Mouse (Mus musculus): ENCODE data around the gene Tfr2. TPM values are rescaled to one million over a fixed set of nuclear protein-coding genes. Genes with fewer than 3 reads are reported as not detected.

Gene Tfr2
- polyA plus RNA-seq, 1 experiment from 2014 or later = 2.2 TPM

GRCm38 (mm10) chr5:137541768-137542540 lies 27.7 kb upstream of the Tfr2 start:
- no peaks in the 10 kb centered on the region for H3K27me3 ChIP-seq
- no peak overlapping the region for H3K4me2 ChIP-seq (replicated peaks)
- 53% methylated on average over 5 of the region's 5 CpGs for WGBS
- H3K27ac ChIP-seq (replicated peaks) = peak overlapping the region; percentile 57
- H3K4me3 ChIP-seq = no peak overlapping the region
- H3K36me3 ChIP-seq = no peaks in the 10 kb centered on the region
- no peak overlapping the region for H3K9ac ChIP-seq (replicated peaks)
- no peaks in the 10 kb centered on the region for H3K9me3 ChIP-seq
- 0 out of 2 replicates have a peak, but pooled peaks have one; percentile 58 for ATAC-seq (replicated peaks)
- peaks cover 16% of the 10 kb centered on the region for H3K4me1 ChIP-seq

- Histone ChIP-seq H3K4me3 (no peak overlapping the region), H3K4me2 (replicated peaks) (no peak overlapping the region), H3K36me3 (no peaks in the 10 kb centered on the region), H3K4me1 (peaks cover 7% of the 10 kb centered on the region), H3K27me3 (no peaks in the 10 kb centered on the region), H3K9me3 (no peaks in the 10 kb centered on the region), H3K9ac (replicated peaks) (no peak overlapping the region), H3K27ac (replicated peaks) (no peak overlapping the region)
- WGBS = 65% methylated on average over 6 of the region's 6 CpGs
- no peak for ATAC-seq (replicated peaks)
These were observed 24.7 kb upstream of the Tfr2 start for GRCm38 (mm10) chr5:137544926-137545325.

DNA sequence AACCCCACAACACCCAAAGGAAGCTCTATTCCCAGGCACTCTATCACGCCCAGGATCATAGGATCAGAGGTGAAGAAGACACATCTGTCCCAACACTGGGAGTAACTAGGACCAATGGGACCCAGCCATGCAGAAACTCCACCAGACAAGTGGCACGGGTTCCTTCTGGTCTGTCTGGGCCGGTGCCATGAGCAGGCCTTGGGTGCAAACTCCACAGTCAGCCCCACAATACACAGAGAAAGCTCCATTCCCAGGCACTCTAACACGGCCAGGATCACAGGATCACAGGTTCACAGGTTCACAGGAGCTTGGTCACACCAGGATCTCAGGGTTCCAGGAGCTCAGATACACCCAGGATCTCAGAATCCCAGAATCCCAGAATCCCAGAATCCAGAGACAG lies 24.0 kb upstream of the Tfr2 start:
- WGBS = 76% methylated on average over 4 of the region's 4 CpGs
- H3K27ac ChIP-seq (replicated peaks) = no peak overlapping the region
- H3K9me3 ChIP-seq = no peaks in the 10 kb centered on the region
- H3K4me3 ChIP-seq = no peak overlapping the region
- ATAC-seq (replicated peaks) = no peak
- H3K36me3 ChIP-seq = no peaks in the 10 kb centered on the region
- H3K4me1 ChIP-seq = peaks cover 7% of the 10 kb centered on the region; the same call in 1 of the 2 replicates
- H3K9ac ChIP-seq (replicated peaks) = no peak overlapping the region
- no peak overlapping the region for H3K4me2 ChIP-seq (replicated peaks)
- H3K27me3 ChIP-seq = no peaks in the 10 kb centered on the region

GRCm38 (mm10) chr5:137549840-137550239 lies 19.8 kb upstream of the Tfr2 start:
- no peaks in the 10 kb centered on the region for H3K36me3 ChIP-seq
- H3K27ac ChIP-seq (replicated peaks) = no peak overlapping the region
- H3K27me3 ChIP-seq = no peaks in the 10 kb centered on the region
- no peak overlapping the region for H3K4me3 ChIP-seq
- no peak for ATAC-seq (replicated peaks)
- no peaks in the 10 kb centered on the region for H3K9me3 ChIP-seq
- H3K9ac ChIP-seq (replicated peaks) = no peak overlapping the region
- no peak overlapping the region for H3K4me2 ChIP-seq (replicated peaks)
- 85% methylated on average over 2 of the region's 2 CpGs for WGBS
- peaks cover 13% of the 10 kb centered on the region for H3K4me1 ChIP-seq

GRCm38 (mm10) chr5:137551119-137551518 lies 18.5 kb upstream of the Tfr2 start:
- Histone ChIP-seq H3K36me3 (no peaks in the 10 kb centered on the region), H3K27me3 (no peaks in the 10 kb centered on the region), H3K9me3 (no peaks in the 10 kb centered on the region), H3K27ac (replicated peaks) (no peak overlapping the region), H3K4me2 (replicated peaks) (no peak overlapping the region), H3K4me3 (no peak overlapping the region), H3K9ac (replicated peaks) (no peak overlapping the region), H3K4me1 (peaks cover 18% of the 10 kb centered on the region)
- no peak for ATAC-seq (replicated peaks)
- 72% methylated on average over 5 of the region's 5 CpGs for WGBS

GRCm38 (mm10) chr5:137553000-137553399 lies 16.6 kb upstream of the Tfr2 start:
- H3K9me3 ChIP-seq = no peaks in the 10 kb centered on the region

GRCm38 (mm10) chr5:137553411-137553837 lies 16.2 kb upstream of the Tfr2 start, which contains the start of gene Actl6b:
Gene Actl6b, plus strand, starts transcription at chr5:137553517.
- Histone ChIP-seq H3K36me3 (no peaks in the 10 kb centered on the region), H3K4me2 (replicated peaks) (peak within 1 kb of the TSS; percentile 51), H3K9me3 (no peaks in the 10 kb centered on the region), H3K4me3 (peak within 1 kb of the TSS; percentile 63), H3K27ac (replicated peaks) (peak within 1 kb of the TSS; percentile 71), H3K9ac (replicated peaks) (peak within 1 kb of the TSS; percentile 58), H3K27me3 (no peaks in the 10 kb centered on the region), H3K4me1 (peaks cover 18% of the 10 kb centered on the region)
- under 1% methylated on average over 37 of the region's 37 CpGs for WGBS
- peak; percentile 97 for ATAC-seq (replicated peaks)

More at GRCm38 (mm10) chr5:137553000-137553399, 16.6 kb upstream of the Tfr2 start:
- H3K36me3 ChIP-seq = no peaks in the 10 kb centered on the region
- H3K4me3 ChIP-seq = peak overlapping the region; percentile 63
- peak overlapping the region; percentile 71 for H3K27ac ChIP-seq (replicated peaks)
- peak; percentile 49 for ATAC-seq (replicated peaks)
- H3K4me1 ChIP-seq = peaks cover 18% of the 10 kb centered on the region
- H3K4me2 ChIP-seq (replicated peaks) = peak overlapping the region; percentile 51
- H3K27me3 ChIP-seq = no peaks in the 10 kb centered on the region
- 20% methylated on average over 6 of the region's 6 CpGs for WGBS
- peak overlapping the region; percentile 58 for H3K9ac ChIP-seq (replicated peaks)

DNA sequence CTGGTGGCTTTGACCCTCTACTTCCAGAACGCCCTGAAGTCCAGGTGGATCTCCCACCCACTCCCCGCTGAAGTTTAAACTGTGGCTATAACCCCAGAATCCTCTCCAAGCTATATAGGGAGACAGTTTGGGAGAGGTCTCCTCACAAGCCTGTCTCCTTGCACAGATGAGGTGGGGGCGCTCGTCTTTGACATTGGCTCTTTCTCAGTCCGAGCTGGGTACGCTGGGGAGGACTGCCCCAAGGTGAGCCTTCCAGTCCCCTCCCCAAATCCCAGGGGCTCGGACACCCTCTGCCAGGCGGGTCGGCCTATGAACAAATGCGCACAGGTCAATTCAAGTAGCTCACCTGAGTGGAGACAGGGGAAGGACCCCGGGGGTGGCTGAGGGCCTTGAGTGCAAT lies 15.7 kb upstream of the Tfr2 start:
- peak overlapping the region; percentile 71 for H3K27ac ChIP-seq (replicated peaks)
- peak overlapping the region; percentile 63 for H3K4me3 ChIP-seq
- 47% methylated on average over 11 of the region's 11 CpGs for WGBS
- H3K4me2 ChIP-seq (replicated peaks) = peak overlapping the region; percentile 51
- no peaks in the 10 kb centered on the region for H3K36me3 ChIP-seq
- H3K27me3 ChIP-seq = no peaks in the 10 kb centered on the region
- H3K9ac ChIP-seq (replicated peaks) = peak overlapping the region; percentile 58
- H3K9me3 ChIP-seq = no peaks in the 10 kb centered on the region
- H3K4me1 ChIP-seq = peaks cover 18% of the 10 kb centered on the region
- ATAC-seq (replicated peaks) = peak; percentile 33; the same call in 1 of the 2 replicates

- Histone ChIP-seq H3K27ac (replicated peaks) (no peak overlapping the region), H3K27me3 (no peaks in the 10 kb centered on the region), H3K4me3 (no peak overlapping the region), H3K4me1 (no peaks in the 10 kb centered on the region), H3K4me2 (replicated peaks) (no peak overlapping the region), H3K36me3 (peaks cover 6% of the 10 kb centered on the region; the same call in 1 of the 2 replicates), H3K9ac (replicated peaks) (no peak overlapping the region), H3K9me3 (no peaks in the 10 kb centered on the region)
- 40% methylated on average over 6 of the region's 6 CpGs for WGBS
- ATAC-seq (replicated peaks) = no peak
These were observed 8.1 kb upstream of the Tfr2 start for GRCm38 (mm10) chr5:137561556-137561955.

DNA sequence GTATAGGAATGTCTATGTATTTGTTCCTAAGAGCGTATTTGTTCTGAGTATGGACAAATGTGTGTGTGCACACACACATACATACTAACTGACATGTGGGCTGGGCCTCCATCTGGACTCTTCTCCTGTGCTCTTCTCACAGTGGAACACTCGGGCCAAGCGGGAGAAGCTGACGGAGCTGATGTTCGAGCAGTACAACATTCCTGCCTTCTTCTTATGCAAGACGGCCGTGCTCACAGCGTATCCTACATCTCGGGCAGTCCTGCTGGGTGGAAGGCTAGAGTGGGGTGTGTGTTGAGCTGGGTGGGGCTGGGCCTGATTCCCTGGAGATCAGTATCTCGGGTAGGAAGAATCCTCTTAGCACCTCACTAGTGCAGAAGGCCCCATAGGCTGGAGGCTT lies 6.7 kb upstream of the Tfr2 start:
- H3K4me2 ChIP-seq (replicated peaks) = no peak overlapping the region
- no peaks in the 10 kb centered on the region for H3K4me1 ChIP-seq
- peaks cover 13% of the 10 kb centered on the region; the same call in 1 of the 2 replicates for H3K36me3 ChIP-seq
- no peak overlapping the region for H3K27ac ChIP-seq (replicated peaks)
- no peak overlapping the region for H3K9ac ChIP-seq (replicated peaks)
- no peak overlapping the region for H3K4me3 ChIP-seq
- 73% methylated on average over 10 of the region's 10 CpGs for WGBS
- ATAC-seq (replicated peaks) = no peak
- no peaks in the 10 kb centered on the region for H3K9me3 ChIP-seq
- H3K27me3 ChIP-seq = no peaks in the 10 kb centered on the region

DNA sequence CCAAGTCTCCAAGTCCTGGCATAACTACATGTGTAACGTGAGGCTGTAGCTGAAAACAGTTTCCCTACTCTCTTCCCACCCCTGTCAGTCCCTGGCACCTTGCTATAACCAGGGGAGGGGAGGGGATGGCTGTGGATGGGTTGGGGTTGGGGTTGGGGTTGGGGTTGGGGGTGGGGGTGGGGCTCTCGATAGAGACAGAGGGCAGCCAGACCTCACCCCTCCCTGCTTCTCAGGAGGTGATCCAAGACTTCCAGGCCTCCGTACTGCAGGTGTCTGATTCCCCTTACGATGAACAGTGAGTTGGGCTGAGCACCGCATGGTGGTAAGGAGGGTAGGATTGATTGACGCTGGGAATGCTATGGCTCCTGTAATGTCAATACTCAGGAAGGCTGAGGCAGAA lies 3.9 kb upstream of the Tfr2 start:
- no peak for ATAC-seq (replicated peaks)
- Histone ChIP-seq H3K4me1 (no peaks in the 10 kb centered on the region), H3K4me2 (replicated peaks) (no peak overlapping the region), H3K36me3 (peaks cover 13% of the 10 kb centered on the region; the same call in 1 of the 2 replicates), H3K4me3 (no peak overlapping the region), H3K27me3 (no peaks in the 10 kb centered on the region), H3K27ac (replicated peaks) (no peak overlapping the region), H3K9ac (replicated peaks) (no peak overlapping the region), H3K9me3 (no peaks in the 10 kb centered on the region)
- 74% methylated on average over 6 of the region's 6 CpGs for WGBS

GRCm38 (mm10) chr5:137566416-137566815 lies 3.2 kb upstream of the Tfr2 start:
- Histone ChIP-seq H3K4me3 (no peak overlapping the region), H3K9ac (replicated peaks) (no peak overlapping the region), H3K27ac (replicated peaks) (no peak overlapping the region), H3K36me3 (peaks cover 13% of the 10 kb centered on the region; the same call in 1 of the 2 replicates), H3K4me1 (no peaks in the 10 kb centered on the region), H3K9me3 (no peaks in the 10 kb centered on the region), H3K27me3 (no peaks in the 10 kb centered on the region), H3K4me2 (replicated peaks) (no peak overlapping the region)
- no peak for ATAC-seq (replicated peaks)
- 98% methylated on average over 5 of the region's 5 CpGs for WGBS
